ENCODE assay signal across 10 mouse cellular contexts in the genomic region with DNA sequence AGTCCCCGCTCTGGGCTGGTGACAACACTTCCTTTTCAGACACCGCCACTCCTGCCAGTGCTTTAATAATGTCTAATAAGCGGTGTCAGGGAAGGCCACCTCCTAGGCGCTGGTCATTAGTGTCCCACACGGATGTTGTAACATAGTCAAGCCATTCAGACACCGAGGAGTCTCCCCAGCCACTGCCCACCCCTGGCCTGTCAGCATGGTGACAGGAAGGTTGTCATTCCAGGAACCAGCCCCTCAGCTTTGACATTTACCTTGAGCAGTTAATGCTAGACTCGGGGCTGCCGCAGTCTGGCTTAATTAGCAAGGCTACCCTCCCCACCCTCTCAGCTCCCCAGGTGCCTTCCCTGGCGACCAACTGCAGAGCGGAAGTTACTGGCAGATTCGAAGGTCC. TPM values are rescaled to one million over a fixed set of nuclear protein-coding genes. Genes with fewer than 3 reads are reported as not detected.
DNase-seq lines count a peak whose midpoint lies in the region; ATAC-seq lines count a peak whose summit lies in the region.
"Had no signal": no experiment of that assay in that cellular context is flagged by ENCODE, and none has a peak within 500 bp of the region (broad histone marks: within the 10 kb centered on the region; RNA-seq: fewer than 3 reads in every experiment).

No protein-coding gene starts in this region.

- 12% methylated on average over 11 of the region's 11 CpGs for WGBS in heart, embryonic 15.5 days
- WGBS in hindbrain, embryonic 14.5 days = 8% methylated on average over 11 of the region's 11 CpGs
- 6% methylated on average over 11 of the region's 11 CpGs for WGBS in midbrain, embryonic 16.5 days

- no peaks in the 10 kb centered on the region for H3K9me3 ChIP-seq in heart, embryonic 15.5 days (replicated peaks)
- no peaks in the 10 kb centered on the region for H3K9me3 ChIP-seq in hindbrain, embryonic 14.5 days (ENCODE audit: control insufficient read depth, low read length)
- H3K9me3 ChIP-seq in midbrain, embryonic 16.5 days (replicated peaks; ENCODE audit: control insufficient read depth, low read length, poor library complexity, severe bottlenecking) = no peaks in the 10 kb centered on the region

- no peak for DNase-seq in heart, adult 9 months (ENCODE audit: low spot score in 2 of 2)
- peak; percentile 13 for DNase-seq in embryo, embryonic 10.5 days (ENCODE audit: low spot score)
- no peak for DNase-seq in hindbrain, embryonic 14.5 days (ENCODE audit: low spot score)
- DNase-seq in gastrocnemius, postnatal 25 days = no peak
- DNase-seq in thymus, postnatal 36 days = no peak
- no peak for DNase-seq in layer of hippocampus, postnatal 25 days (ENCODE audit: extremely low spot score in 1 of 2, low spot score in 1 of 2)

- 0 out of 2 replicates have a peak, but pooled peaks cover 6% of the 10 kb centered on the region for H3K27me3 ChIP-seq in heart, embryonic 15.5 days
- no peaks in the 10 kb centered on the region for H3K27me3 ChIP-seq in hindbrain, embryonic 14.5 days (ENCODE audit: control insufficient read depth, insufficient read depth, low read length)
- no peaks in the 10 kb centered on the region for H3K27me3 ChIP-seq in midbrain, embryonic 16.5 days (ENCODE audit: control insufficient read depth, insufficient read depth, low read depth, low read length)
- H3K27me3 ChIP-seq: CH12.LX had no signal

- H3K36me3 ChIP-seq in heart, embryonic 15.5 days = no peaks in the 10 kb centered on the region
- no peaks in the 10 kb centered on the region for H3K36me3 ChIP-seq in hindbrain, embryonic 14.5 days (replicated peaks; ENCODE audit: control insufficient read depth, insufficient read depth)
- H3K36me3 ChIP-seq in midbrain, embryonic 16.5 days (ENCODE audit: control insufficient read depth, insufficient read depth, low read length) = no peaks in the 10 kb centered on the region

- peaks cover 5% of the 10 kb centered on the region; the same call in 1 of the 2 replicates for H3K4me1 ChIP-seq in heart, embryonic 15.5 days (replicated peaks)
- H3K4me1 ChIP-seq in hindbrain, embryonic 14.5 days (replicated peaks; ENCODE audit: control insufficient read depth, insufficient read depth, low read length) = 0 out of 2 replicates have a peak, but pooled peaks cover 5% of the 10 kb centered on the region
- no peaks in the 10 kb centered on the region for H3K4me1 ChIP-seq in midbrain, embryonic 16.5 days (ENCODE audit: control insufficient read depth, insufficient read depth, low read length)

- peak overlapping the region; percentile 13; the same call in 1 of the 2 replicates for H3K4me3 ChIP-seq in heart, embryonic 15.5 days
- H3K4me3 ChIP-seq in hindbrain, embryonic 14.5 days (replicated peaks; ENCODE audit: low read length) = no peak overlapping the region
- no peak overlapping the region for H3K4me3 ChIP-seq in midbrain, embryonic 16.5 days (ENCODE audit: low read depth, low read length)
- H3K4me3 ChIP-seq: erythroblast, embryonic 14.5 days had no signal

- ATAC-seq in heart, embryonic 15.5 days (replicated peaks; ENCODE audit: insufficient number of reproducible peaks, insufficient read depth, low FRiP score, low read depth) = no peak
- ATAC-seq in hindbrain, embryonic 14.5 days (ENCODE audit: low FRiP score) = no peak
- no peak for ATAC-seq in midbrain, embryonic 16.5 days

- no peak overlapping the region for H3K27ac ChIP-seq in heart, embryonic 15.5 days
- H3K27ac ChIP-seq in hindbrain, embryonic 14.5 days = no peak overlapping the region
- no peak overlapping the region for H3K27ac ChIP-seq in midbrain, embryonic 16.5 days (ENCODE audit: low read length)

- no peak overlapping the region for H3K9ac ChIP-seq in heart, embryonic 15.5 days
- H3K9ac ChIP-seq in hindbrain, embryonic 14.5 days = no peak overlapping the region
- no peak overlapping the region for H3K9ac ChIP-seq in midbrain, embryonic 16.5 days (ENCODE audit: low read depth, low read length)

- peak overlapping the region; percentile 50 for H3K4me2 ChIP-seq in heart, embryonic 15.5 days
- H3K4me2 ChIP-seq in hindbrain, embryonic 14.5 days (replicated peaks) = peak overlapping the region; percentile 28
- peak overlapping the region; percentile 24; the same call in 1 of the 2 replicates for H3K4me2 ChIP-seq in midbrain, embryonic 16.5 days (ENCODE audit: low read length)

RNA-seq across cellular contexts. Expression of gene Mphosph6, which starts 58.0 kb away (rescaled TPM):
- 30.8 and 35.4 TPM in 2 replicates for polyA plus RNA-seq in heart, embryonic 15.5 days (2015; fragmentation: Nextera tagmentation; extraction: Ambion mirVana)
- polyA plus RNA-seq in hindbrain, embryonic 14.5 days (2014; fragmentation: Nextera tagmentation; extraction: Ambion mirVana) = 28.1 and 30.8 TPM in 2 replicates
- 31.6 and 33.1 TPM in 2 replicates for polyA plus RNA-seq in midbrain, embryonic 16.5 days (2015; fragmentation: Nextera tagmentation; extraction: Ambion mirVana)
- 1 to 10 TPM; 3.5 to 5.4 TPM for total RNA-seq in gastrocnemius, postnatal 25 days (2021)
- 10 to 100 TPM; 18.1 to 24.8 TPM for total RNA-seq in layer of hippocampus, postnatal 25 days (2021)
